Mouse (Mus musculus) hematopoietic multipotent progenitor cell, adult 10-12 weeks (in vitro differentiated cells): ENCODE measurements around the gene Mxra7. TPM values are rescaled to one million over a fixed set of nuclear protein-coding genes. Genes with fewer than 3 reads are reported as not detected.

Source experiments
- polyA plus RNA-seq: library from polyadenylated mRNA; stranded (reverse); fragments of >175 nt; gene quantifications from 2 replicates; pipeline ENCODE4 v1.2.3, GENCODE M21; 2012; ENCODE audit warnings: low replicate concordance

The Mxra7 gene
- 3.5 and 8.9 TPM in 2 replicates for polyA plus RNA-seq

DNA sequence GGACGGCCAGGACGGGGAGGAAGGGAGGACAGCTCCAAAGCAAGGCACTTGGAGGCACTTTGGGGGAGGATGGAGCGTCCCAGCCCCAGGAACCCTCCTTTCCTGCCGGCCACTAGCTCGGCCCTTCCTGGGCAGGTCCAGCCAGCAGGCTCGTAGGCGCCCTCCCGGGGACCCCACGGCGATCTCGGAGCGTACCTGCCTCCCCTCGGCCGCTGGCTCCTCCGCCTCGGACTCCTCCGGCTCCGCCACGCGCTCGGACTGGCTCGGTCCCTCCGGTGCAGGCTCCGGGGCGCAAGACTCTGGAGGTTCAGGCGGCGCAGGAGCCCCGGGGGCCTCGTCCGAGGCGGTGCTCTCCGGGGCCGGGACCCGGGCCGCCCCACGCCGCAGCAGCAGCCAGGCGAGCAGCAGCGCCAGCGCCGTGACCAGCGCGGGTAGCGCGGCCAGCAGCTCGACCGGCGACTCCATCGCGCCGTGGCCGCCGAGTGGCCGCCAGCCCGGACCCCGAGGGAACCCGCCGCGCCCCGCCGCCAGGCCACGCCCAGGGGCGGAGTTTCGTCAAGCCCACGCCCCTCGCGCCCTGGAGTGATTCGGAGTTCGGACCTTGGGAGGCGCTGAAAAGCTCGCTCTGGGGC, at the start of gene Mxra7:
Gene Mxra7, minus strand, starts transcription at position 513 of the 632 bp plus-strand sequence.

DNA sequence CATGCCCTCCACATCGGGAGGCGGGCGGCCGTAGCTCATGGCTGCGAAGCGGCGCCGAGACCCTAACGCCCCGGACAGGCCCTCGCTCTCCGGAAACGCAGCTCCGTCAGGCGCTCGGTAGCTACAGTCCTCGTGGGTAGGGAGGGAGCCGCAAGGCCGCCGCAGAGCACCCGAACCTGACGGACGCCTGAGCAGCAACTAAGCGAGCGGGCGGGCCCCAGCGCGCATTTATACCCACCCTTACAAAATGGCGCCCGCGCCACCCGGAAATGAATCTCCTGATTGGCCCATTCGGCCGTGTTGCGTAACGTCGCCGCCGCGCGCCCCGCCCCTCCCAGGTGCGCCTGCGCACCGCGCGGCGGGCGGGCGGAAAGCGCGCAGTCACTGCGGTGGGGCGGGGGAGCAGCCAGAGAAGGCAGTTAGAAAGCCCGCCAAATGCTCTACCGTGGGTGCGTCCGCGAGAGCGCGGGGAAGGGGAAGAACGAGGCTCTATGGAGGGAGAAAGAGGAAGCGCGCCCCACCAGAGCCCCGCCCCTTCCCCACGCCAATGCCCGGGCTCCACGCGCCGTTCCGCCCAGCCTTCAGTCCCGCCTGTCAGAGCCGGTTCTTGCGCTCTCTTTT, 25.2 kb upstream of the Mxra7 start, which contains the start of gene Srsf2:
Gene Srsf2, minus strand, starts transcription at position 204 of the 621 bp plus-strand sequence.

DNA sequence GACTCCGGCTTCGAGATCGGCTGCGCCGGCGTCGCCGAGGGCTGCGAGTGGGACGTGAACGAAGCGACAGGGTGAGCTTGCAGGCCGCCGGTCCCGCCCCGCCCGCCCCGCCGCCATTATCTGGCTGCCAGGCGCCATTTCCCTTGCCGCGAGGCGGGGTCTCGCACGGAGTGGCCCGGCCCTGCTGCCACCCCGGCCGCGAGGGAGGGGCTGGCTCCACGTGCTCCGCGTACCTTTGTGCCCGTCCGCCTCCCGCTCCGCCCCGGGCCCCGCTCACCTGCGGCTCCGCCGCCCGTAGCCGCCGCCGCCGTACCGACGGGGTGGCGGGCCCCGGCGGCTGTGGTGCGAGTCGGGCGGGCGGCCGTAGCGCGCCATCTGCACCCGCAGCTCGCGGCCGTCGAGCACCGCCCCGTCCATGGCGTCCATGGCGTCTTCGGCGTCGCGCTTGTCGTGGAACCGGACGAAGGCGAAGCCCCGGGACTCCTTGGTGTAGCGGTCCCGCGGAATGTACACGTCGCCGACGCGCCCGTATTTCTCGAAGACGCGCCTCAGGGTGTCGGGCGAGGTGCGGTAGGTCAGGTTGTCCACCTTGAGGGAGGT, 24.5 kb upstream of the Mxra7 start, which contains the start of gene Mfsd11:
Gene Mfsd11, plus strand, starts transcription at position 150 of the 600 bp plus-strand sequence.

DNA sequence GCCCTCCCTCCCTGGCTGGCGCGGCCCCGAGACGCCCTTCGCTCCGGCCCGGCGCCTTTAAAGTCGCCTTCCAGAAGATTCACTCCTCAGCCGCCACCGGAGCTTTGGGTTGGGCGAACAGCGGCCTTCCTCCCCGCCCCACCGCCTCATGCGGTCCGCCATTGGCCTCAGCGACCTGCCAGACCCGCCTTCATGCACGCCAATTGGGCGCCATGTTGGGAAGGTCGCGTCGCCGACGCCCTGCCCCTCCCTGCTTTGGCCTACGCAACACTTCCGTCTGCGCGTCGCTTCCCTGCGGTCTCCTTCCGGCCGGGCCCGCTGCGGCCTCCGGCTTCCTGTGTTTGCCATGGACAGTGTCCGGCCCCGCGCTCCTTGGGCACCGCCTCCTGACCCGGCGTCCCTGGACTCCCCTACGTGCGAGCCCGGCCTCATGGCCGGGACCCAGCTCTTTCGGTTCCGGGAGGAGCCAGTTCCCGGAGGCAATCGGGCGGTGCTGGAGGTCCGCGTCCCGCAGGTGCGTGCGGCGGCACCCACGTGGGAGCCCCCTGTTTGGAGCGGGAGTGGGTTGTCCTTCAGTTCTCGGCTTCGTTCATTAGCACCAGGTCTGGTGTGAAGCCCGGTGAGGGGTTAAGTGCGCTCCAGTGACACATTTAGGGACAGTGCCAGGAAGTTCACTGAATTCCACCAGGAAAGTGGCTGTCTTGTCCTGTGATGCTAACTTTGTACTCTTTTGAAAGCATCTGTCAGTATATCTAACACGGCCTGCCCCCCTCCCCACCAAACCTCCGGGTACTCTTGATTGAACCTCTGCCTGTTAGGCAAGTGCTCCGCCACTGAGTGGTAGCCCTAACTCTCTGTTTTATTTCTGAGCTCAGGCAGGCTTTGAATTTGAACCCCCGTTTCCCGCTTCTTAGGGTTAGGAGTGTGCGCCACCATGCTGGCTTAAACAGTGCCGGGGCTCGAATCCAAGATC, 15.7 kb upstream of the Mxra7 start, which contains the start of the genes Mettl23 and Jmjd6:
Gene Mettl23, plus strand, starts transcription at position 18 of the 973 bp plus-strand sequence.
Gene Jmjd6, minus strand, starts transcription at position 189 of the 973 bp plus-strand sequence.

DNA sequence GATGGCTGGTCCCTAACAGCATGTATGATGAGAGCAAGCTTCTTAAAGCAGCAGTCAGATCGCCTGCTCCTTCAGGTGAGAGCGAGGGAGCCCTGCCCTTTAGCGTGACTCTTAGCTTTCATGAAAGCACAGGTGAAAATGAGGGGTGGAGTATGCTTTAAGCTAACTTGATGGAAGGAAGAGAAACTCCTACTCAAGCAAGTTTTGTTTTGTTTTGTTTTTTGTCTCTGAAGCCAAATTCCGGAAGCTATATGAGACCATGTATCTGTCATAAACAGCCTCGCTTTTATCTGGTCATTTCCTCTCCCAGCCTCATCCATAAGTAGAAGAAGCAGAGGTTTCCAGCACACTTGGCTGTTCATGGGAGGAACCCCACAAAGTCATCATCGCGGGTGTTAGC, 52.4 kb downstream of the Mxra7 start, which contains the start of gene St6galnac1:
Gene St6galnac1, minus strand, starts transcription at position 101 of the 400 bp plus-strand sequence.

Other genes starting within 250 kb of the Mxra7 start
- gene Ube2o, start 246.6 kb downstream of the Mxra7 start, polyA plus RNA-seq, result 33.5 and 64.3 TPM in 2 replicates
- not detected in 2 replicates for gene Aanat, start 241.6 kb downstream of the Mxra7 start, polyA plus RNA-seq
- 73.5 and 140 TPM in 2 replicates for gene Rhbdf2, start 201.0 kb downstream of the Mxra7 start, polyA plus RNA-seq
- 0.28 TPM in 1 of 2 replicates, not detected in the other for gene Prcd, start 174.5 kb downstream of the Mxra7 start, polyA plus RNA-seq
- gene Cygb, start 173.7 kb downstream of the Mxra7 start, polyA plus RNA-seq, result 1.3 and 5.0 TPM in 2 replicates
- not detected in 2 replicates for gene St6galnac1, start 52.5 kb downstream of the Mxra7 start, polyA plus RNA-seq
- 52.6 and 96.9 TPM in 2 replicates for gene Mettl23, start 15.2 kb upstream of the Mxra7 start, polyA plus RNA-seq
- gene Jmjd6, start 15.4 kb upstream of the Mxra7 start, polyA plus RNA-seq, result 33.5 and 34.1 TPM in 2 replicates
- 17.7 and 25.3 TPM in 2 replicates for gene Mfsd11, start 24.4 kb upstream of the Mxra7 start, polyA plus RNA-seq
- 571 and 1,294 TPM in 2 replicates for gene Srsf2, start 25.0 kb upstream of the Mxra7 start, polyA plus RNA-seq
- gene Mgat5b, start 90.8 kb upstream of the Mxra7 start, polyA plus RNA-seq, result 0.04 TPM in 1 of 2 replicates, not detected in the other